Mouse (Mus musculus): Measurements from ENCODE around the gene Lcn3. TPM values are rescaled to one million over a fixed set of nuclear protein-coding genes. Genes with fewer than 3 reads are reported as not detected.

Gene Lcn3
- polyA plus RNA-seq, 1 experiment from 2014 or later = not detected

DNA sequence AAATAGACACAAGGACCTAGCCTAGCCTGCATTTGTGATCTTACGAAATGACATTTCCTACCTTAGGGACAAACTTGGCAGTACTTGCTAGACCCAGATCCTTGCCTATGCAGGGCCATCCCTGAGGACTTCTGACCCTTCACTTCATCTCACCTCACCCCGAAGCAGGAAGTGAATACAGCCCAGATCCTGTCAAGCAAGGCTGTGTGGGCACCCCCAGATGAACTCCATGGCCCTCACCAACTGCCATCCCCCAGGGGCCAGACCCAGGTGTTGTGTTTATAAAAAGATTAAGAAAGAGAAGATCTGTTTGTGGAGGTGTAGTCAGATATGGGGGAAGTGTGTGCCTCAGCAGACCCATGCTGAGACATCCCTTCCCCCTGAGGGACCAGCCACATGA, 9.3 kb downstream of the Lcn3 start:
- H3K4me2 ChIP-seq (ENCODE audit: low read depth) = no peak overlapping the region
- DNase-seq (ENCODE audit: low spot score) = no peak
- no peak overlapping the region for H3K27ac ChIP-seq (ENCODE audit: low read depth, low read length)
- no peaks in the 10 kb centered on the region for H3K36me3 ChIP-seq (ENCODE audit: control insufficient read depth, insufficient read depth, low read length)
- H3K9ac ChIP-seq (ENCODE audit: low read length) = no peak overlapping the region
- H3K27me3 ChIP-seq (ENCODE audit: control insufficient read depth, insufficient read depth, low read length) = no peaks in the 10 kb centered on the region
- no peaks in the 10 kb centered on the region for H3K9me3 ChIP-seq (ENCODE audit: control insufficient read depth, low read length)
- WGBS = 81% methylated on average over 2 of the region's 2 CpGs
- no peaks in the 10 kb centered on the region for H3K4me1 ChIP-seq (ENCODE audit: control insufficient read depth, insufficient read depth, low read length)
- H3K4me3 ChIP-seq (ENCODE audit: low read depth, low read length) = no peak overlapping the region
- ATAC-seq (ENCODE audit: insufficient read depth, low FRiP score, low TSS enrichment) = no peak

DNA sequence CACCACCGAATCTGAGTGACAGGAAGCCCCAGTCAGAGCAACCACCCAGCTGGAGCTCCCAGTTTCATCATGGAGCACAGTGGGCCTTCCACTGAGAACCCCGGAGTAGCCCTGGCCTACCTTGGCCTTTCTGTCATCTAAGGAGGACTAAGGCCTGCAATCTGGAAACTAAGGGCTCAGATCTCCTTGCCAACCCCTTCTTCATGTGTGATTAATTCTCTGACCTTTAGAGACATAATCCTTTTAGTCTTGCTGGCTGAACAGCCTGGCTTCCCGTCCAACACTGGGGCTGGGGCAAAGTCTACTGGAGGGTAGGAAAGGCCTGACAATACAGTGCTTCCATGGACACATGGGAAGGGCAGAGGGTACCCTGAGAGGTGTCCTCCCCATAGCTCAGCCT, 10.6 kb downstream of the Lcn3 start:
- Histone ChIP-seq H3K27me3 (ENCODE audit: control insufficient read depth, insufficient read depth, low read length) (no peaks in the 10 kb centered on the region), H3K4me2 (ENCODE audit: low read depth) (no peak overlapping the region), H3K9ac (ENCODE audit: low read length) (no peak overlapping the region), H3K9me3 (ENCODE audit: control insufficient read depth, low read length) (no peaks in the 10 kb centered on the region), H3K4me3 (ENCODE audit: low read depth, low read length) (no peak overlapping the region), H3K36me3 (ENCODE audit: control insufficient read depth, insufficient read depth, low read length) (no peaks in the 10 kb centered on the region), H3K27ac (ENCODE audit: low read depth, low read length) (no peak overlapping the region), H3K4me1 (ENCODE audit: control insufficient read depth, insufficient read depth, low read length) (no peaks in the 10 kb centered on the region)
- DNase-seq (ENCODE audit: low spot score) (no peak), ATAC-seq (ENCODE audit: insufficient read depth, low FRiP score, low TSS enrichment) (no peak)
- WGBS = 81% methylated on average over 3 of the region's 3 CpGs

DNA sequence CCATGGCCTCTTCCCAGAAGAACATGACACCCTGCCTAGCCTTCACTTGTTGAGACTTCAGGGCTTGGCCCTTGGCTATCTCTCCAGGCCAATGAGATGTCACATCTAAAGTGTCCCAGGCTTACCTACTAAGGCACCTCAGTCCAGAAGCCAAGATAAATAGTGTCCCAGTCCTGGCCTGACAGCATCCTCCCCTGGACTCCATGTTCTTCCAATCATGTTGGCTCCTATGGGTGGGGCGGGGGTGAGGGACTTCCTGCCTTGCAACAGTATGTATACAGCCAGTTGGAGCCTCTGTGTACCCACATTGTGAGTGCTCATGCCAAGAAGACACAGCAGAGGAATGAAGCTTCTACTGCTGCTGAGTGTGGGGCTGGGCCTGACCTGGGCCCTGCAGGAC, 11.3 kb downstream of the Lcn3 start, which contains the start of gene Lcn11:
TSS of gene Lcn11 (plus strand) at position 301 of the 400 bp plus-strand sequence.
- Histone ChIP-seq H3K27me3 (ENCODE audit: control insufficient read depth, insufficient read depth, low read length) (no peaks in the 10 kb centered on the region), H3K27ac (ENCODE audit: low read depth, low read length) (no peak within 1 kb of the TSS), H3K36me3 (ENCODE audit: control insufficient read depth, insufficient read depth, low read length) (no peaks in the 10 kb centered on the region), H3K9me3 (ENCODE audit: control insufficient read depth, low read length) (no peaks in the 10 kb centered on the region), H3K9ac (ENCODE audit: low read length) (no peak within 1 kb of the TSS), H3K4me1 (ENCODE audit: control insufficient read depth, insufficient read depth, low read length) (no peaks in the 10 kb centered on the region), H3K4me3 (ENCODE audit: low read depth, low read length) (no peak within 1 kb of the TSS), H3K4me2 (ENCODE audit: low read depth) (no peak within 1 kb of the TSS)
- 90% methylated on average over 1 of the region's 1 CpGs for WGBS
- DNase-seq (ENCODE audit: low spot score) = no peak
- no peak for ATAC-seq (ENCODE audit: insufficient read depth, low FRiP score, low TSS enrichment)

DNA sequence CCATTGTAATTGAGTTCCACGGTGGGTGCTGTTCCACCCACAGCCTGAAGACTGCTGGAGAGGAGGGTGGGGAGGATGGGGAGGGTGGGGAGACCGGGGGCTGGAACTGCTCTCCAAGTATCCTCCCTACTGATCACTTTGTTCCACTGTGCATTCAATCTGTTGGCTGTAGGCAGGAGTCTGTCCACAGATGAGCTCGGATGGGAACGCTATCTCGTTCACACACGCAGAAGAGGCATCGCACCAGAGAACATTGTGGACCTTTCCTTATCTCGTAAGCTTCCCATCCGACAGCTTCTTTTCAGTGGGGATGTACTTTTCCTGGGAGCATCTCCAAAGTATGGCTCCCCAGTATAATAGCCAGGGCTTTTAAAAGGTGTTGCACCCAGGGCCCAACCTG, 13.7 kb downstream of the Lcn3 start:
- Histone ChIP-seq H3K9me3 (ENCODE audit: control insufficient read depth, low read length) (no peaks in the 10 kb centered on the region), H3K4me3 (ENCODE audit: low read depth, low read length) (no peak overlapping the region), H3K4me1 (ENCODE audit: control insufficient read depth, insufficient read depth, low read length) (no peaks in the 10 kb centered on the region), H3K36me3 (ENCODE audit: control insufficient read depth, insufficient read depth, low read length) (no peaks in the 10 kb centered on the region), H3K27ac (ENCODE audit: low read depth, low read length) (no peak overlapping the region), H3K9ac (ENCODE audit: low read length) (no peak overlapping the region), H3K27me3 (ENCODE audit: control insufficient read depth, insufficient read depth, low read length) (no peaks in the 10 kb centered on the region), H3K4me2 (ENCODE audit: low read depth) (no peak overlapping the region)
- WGBS = 89% methylated on average over 9 of the region's 9 CpGs
- ATAC-seq (ENCODE audit: insufficient read depth, low FRiP score, low TSS enrichment) = no peak
- DNase-seq (ENCODE audit: low spot score) = no peak

DNA sequence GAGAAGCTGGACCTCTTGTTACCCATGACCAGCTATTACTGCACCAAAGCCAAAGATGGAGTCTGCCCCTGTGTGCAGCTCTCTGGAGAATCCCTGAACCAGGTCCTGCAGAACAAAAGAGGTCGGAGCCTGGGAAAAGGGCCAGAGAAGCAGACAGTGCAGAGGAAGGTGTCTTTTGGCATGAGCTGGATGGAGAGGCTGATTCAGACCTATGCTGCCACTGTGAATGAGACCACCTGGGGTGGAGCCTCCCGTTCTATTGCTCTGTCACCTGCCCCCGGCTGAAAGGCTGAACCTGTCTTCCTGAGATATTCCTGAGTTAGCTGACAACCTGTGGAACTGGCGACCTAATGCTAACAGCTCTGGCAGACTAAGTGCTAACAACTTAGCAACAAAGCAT, 15.6 kb downstream of the Lcn3 start:
- Histone ChIP-seq H3K4me3 (ENCODE audit: low read depth, low read length) (no peak overlapping the region), H3K27me3 (ENCODE audit: control insufficient read depth, insufficient read depth, low read length) (no peaks in the 10 kb centered on the region), H3K4me2 (ENCODE audit: low read depth) (no peak overlapping the region), H3K9ac (ENCODE audit: low read length) (no peak overlapping the region), H3K27ac (ENCODE audit: low read depth, low read length) (no peak overlapping the region), H3K36me3 (ENCODE audit: control insufficient read depth, insufficient read depth, low read length) (no peaks in the 10 kb centered on the region), H3K4me1 (ENCODE audit: control insufficient read depth, insufficient read depth, low read length) (0 out of 2 replicates have a peak, but pooled peaks cover 3% of the 10 kb centered on the region), H3K9me3 (ENCODE audit: control insufficient read depth, low read length) (no peaks in the 10 kb centered on the region)
- DNase-seq (ENCODE audit: low spot score) = no peak
- 65% methylated on average over 4 of the region's 4 CpGs for WGBS
- ATAC-seq (ENCODE audit: insufficient read depth, low FRiP score, low TSS enrichment) = no peak

DNA sequence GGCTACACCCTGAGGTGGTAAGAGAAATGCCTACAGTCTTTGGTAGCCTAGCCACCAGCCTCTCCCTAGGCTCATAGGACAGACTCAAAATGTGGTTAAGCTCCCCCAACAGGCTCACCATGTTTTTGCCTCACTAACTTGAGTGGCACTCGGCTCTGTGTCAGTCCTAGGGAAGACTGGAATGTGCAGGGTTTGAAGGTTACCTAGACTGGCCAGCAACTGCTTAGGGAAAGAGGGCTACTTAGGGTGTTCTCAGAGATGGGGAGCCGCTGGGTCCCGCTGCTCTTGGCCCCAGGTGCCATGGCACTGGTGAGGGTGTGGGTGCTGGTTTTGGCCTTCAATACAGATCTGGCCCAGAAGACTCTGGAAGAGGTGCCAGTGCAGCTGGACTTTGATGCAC, 16.6 kb downstream of the Lcn3 start, which contains the start of gene Gm13539:
TSS of gene Gm13539 (plus strand) at position 301 of the 400 bp plus-strand sequence.
- DNase-seq (ENCODE audit: low spot score) (no peak), ATAC-seq (ENCODE audit: insufficient read depth, low FRiP score, low TSS enrichment) (no peak)
- 85% methylated on average over 3 of the region's 3 CpGs for WGBS

DNA sequence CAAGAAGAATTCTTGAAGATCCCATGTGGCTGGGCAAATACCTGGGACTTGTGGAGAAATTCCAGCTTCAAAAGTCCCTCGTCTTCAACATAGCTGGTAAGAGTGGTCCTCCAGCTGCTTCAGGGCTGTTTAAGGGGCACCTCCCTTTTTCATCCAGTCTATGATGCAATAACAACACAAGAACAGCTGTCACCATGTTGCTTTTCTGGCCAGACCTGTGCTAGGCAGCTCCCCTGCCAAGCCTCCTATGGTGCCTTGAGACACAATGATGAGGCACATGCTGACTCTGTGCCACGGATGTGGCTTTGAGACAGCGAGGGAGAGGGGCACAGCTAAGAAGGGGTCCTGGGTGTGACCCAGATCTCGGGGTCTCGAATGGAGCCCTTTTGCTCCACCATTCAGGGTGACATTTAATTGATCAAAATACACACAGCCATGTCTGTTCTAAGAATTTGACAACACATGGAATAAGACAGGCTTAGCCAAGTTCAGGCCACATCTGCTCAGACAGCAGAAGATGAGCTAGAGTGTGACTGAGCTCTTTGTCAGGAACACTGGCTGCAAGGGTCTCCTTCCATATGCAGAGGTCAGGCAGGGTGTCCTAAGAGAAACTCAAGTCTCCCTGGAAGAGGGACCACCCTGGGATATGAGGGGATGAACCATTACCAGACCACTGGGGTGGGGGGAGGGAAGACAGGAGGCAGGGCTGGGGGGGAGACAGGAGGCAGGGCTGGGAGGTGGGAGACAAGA, 20.4 kb downstream of the Lcn3 start:
- ATAC-seq (ENCODE audit: insufficient read depth, low FRiP score, low TSS enrichment) (no peak), DNase-seq (ENCODE audit: low spot score) (no peak)
- H3K4me2 ChIP-seq (ENCODE audit: low read depth) = no peak overlapping the region
- no peaks in the 10 kb centered on the region for H3K9me3 ChIP-seq (ENCODE audit: control insufficient read depth, low read length)
- H3K4me3 ChIP-seq (ENCODE audit: low read depth, low read length) = no peak overlapping the region
- 0 out of 2 replicates have a peak, but pooled peaks cover 3% of the 10 kb centered on the region for H3K4me1 ChIP-seq (ENCODE audit: control insufficient read depth, insufficient read depth, low read length)
- no peak overlapping the region for H3K27ac ChIP-seq (ENCODE audit: low read depth, low read length)
- H3K36me3 ChIP-seq (ENCODE audit: control insufficient read depth, insufficient read depth, low read length) = no peaks in the 10 kb centered on the region
- no peak overlapping the region for H3K9ac ChIP-seq (ENCODE audit: low read length)
- WGBS = 63% methylated on average over 5 of the region's 5 CpGs
- no peaks in the 10 kb centered on the region for H3K27me3 ChIP-seq (ENCODE audit: control insufficient read depth, insufficient read depth, low read length)

More for the DNA sequence above, 16.6 kb downstream of the Lcn3 start, which contains the start of gene Gm13539:
- 0 out of 2 replicates have a peak, but pooled peaks cover 3% of the 10 kb centered on the region for H3K4me1 ChIP-seq (ENCODE audit: control insufficient read depth, insufficient read depth, low read length)
- H3K27me3 ChIP-seq (ENCODE audit: control insufficient read depth, insufficient read depth, low read length) = no peaks in the 10 kb centered on the region
- no peak within 1 kb of the TSS for H3K4me2 ChIP-seq (ENCODE audit: low read depth)
- H3K4me3 ChIP-seq (ENCODE audit: low read depth, low read length) = no peak within 1 kb of the TSS
- no peaks in the 10 kb centered on the region for H3K36me3 ChIP-seq (ENCODE audit: control insufficient read depth, insufficient read depth, low read length)
- no peak within 1 kb of the TSS for H3K27ac ChIP-seq (ENCODE audit: low read depth, low read length)
- H3K9ac ChIP-seq (ENCODE audit: low read length) = no peak within 1 kb of the TSS
- H3K9me3 ChIP-seq (ENCODE audit: control insufficient read depth, low read length) = no peaks in the 10 kb centered on the region

DNA sequence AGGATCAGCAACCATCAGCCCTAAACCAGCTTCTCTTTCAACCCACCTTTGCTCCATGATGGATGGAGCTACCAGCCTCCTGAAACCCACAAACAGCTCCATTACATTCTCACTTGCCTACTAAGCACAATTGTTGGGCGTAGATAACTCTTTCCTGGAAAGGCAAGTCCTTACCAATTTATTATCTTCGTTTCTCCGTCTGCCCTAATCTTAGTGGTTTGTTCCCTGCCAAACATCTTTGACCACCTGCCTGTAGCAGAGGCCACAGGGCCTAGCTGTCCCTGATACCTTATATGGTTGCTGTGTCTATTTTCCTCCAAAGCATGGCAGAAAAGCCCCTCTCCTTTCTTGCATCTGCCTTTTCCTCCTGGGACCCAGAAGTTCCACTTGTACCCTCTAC, 23.7 kb downstream of the Lcn3 start:
- no peaks in the 10 kb centered on the region for H3K9me3 ChIP-seq (ENCODE audit: control insufficient read depth, low read length)
- 84% methylated on average over 3 of the region's 3 CpGs for WGBS
- no peak overlapping the region for H3K4me2 ChIP-seq (ENCODE audit: low read depth)
- no peaks in the 10 kb centered on the region for H3K27me3 ChIP-seq (ENCODE audit: control insufficient read depth, insufficient read depth, low read length)
- no peak overlapping the region for H3K4me3 ChIP-seq (ENCODE audit: low read depth, low read length)
- H3K9ac ChIP-seq (ENCODE audit: low read length) = no peak overlapping the region
- ATAC-seq (ENCODE audit: insufficient read depth, low FRiP score, low TSS enrichment) = no peak
- 0 out of 2 replicates have a peak, but pooled peaks cover 3% of the 10 kb centered on the region for H3K4me1 ChIP-seq (ENCODE audit: control insufficient read depth, insufficient read depth, low read length)
- no peak overlapping the region for H3K27ac ChIP-seq (ENCODE audit: low read depth, low read length)
- no peak for DNase-seq (ENCODE audit: low spot score)
- H3K36me3 ChIP-seq (ENCODE audit: control insufficient read depth, insufficient read depth, low read length) = no peaks in the 10 kb centered on the region

DNA sequence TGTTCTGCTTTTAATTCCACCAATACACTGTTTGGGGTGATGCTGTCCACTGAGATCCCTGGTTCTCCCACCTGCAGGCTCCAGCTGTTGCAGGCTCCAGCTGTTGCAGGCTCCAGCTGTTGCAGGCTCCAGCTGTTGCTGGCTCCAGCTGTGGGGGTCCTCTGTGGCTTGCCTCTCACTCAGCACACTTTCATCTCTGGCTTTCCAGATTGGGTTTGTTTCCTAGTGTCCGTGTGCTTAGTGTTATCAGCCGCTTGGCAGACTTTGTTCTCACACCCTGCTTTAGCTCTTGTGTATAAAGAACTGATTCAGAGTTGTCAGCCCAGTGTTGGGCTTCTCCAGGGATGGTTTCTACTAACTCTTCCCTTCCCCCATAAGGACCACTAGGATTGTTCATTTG, 32.3 kb downstream of the Lcn3 start:
- WGBS = 48% methylated on average over 2 of the region's 2 CpGs
- H3K4me1 ChIP-seq (ENCODE audit: control insufficient read depth, insufficient read depth, low read length) = no peaks in the 10 kb centered on the region
- no peaks in the 10 kb centered on the region for H3K27me3 ChIP-seq (ENCODE audit: control insufficient read depth, insufficient read depth, low read length)
- DNase-seq (ENCODE audit: low spot score) (no peak), ATAC-seq (ENCODE audit: insufficient read depth, low FRiP score, low TSS enrichment) (no peak)
- H3K9me3 ChIP-seq (ENCODE audit: control insufficient read depth, low read length) = no peaks in the 10 kb centered on the region
- no peak overlapping the region for H3K4me3 ChIP-seq (ENCODE audit: low read depth, low read length)
- H3K27ac ChIP-seq (ENCODE audit: low read depth, low read length) = no peak overlapping the region
- no peaks in the 10 kb centered on the region for H3K36me3 ChIP-seq (ENCODE audit: control insufficient read depth, insufficient read depth, low read length)
- H3K9ac ChIP-seq (ENCODE audit: low read length) = no peak overlapping the region
- no peak overlapping the region for H3K4me2 ChIP-seq (ENCODE audit: low read depth)
